Mouse (Mus musculus): ENCODE measurements around the gene Ugt1a7c.

GRCm38 (mm10) chr1:88254793-88255465 lies 160.1 kb downstream of the Ugt1a7c start:
- no peak for TF ChIP-seq CTCF (IDR thresholded peaks at IDR 0.05; ENCODE audit: control insufficient read depth, insufficient read depth, low read length)
- no peak for TF ChIP-seq POLR2A (IDR thresholded peaks at IDR 0.05; ENCODE audit: borderline replicate concordance, control insufficient read depth, low read depth, low read length)
